Mouse (Mus musculus): ENCODE results near the gene Snrpd3.
"Not testable (repeated sequence)": the region's sequence is repeated elsewhere in the genome, so short reads cannot be mapped to it uniquely, and the experiment has no call there.

Snrpd3 gene

DNA sequence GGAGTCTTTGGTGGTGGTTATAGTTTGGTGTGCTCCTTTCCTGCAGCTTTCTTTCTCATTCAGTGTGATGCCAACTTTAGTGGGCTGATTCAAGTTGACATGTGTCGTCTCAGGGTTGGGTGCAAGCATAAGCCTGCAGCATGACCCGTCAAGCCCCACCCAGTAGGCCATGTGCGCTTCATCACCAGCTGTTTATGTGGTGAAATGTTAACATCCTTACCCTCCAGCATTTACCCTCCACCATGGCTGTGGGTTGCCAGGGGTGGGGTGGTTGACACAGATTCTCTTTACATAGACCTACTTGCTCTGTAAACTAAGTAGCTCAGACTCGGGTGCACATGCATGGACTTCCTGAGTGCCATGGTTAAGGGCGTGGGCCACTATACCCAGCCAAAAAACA, 18.8 kb downstream of the Snrpd3 start:
- no peak for DNase-seq

DNA sequence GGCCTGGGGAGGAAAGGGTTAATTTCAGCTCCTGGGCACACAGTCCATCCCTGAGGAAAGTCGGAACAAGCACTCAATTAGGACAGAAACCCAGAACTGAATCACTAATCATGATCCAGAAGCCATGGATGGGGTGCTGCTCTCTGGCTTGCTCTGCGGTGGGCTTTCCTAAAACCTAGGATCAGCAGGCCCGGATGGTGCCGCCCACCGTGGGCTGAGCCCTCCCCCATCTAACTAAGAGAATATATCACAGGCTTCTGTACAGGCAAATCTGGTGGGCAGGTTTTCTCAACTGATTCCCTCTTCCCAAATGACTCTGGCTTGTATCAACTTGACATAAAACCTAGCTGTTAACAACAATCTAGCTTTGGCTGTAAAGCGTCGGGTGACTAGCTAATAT, 30.6 kb downstream of the Snrpd3 start:
- DNase-seq: no peak

DNA sequence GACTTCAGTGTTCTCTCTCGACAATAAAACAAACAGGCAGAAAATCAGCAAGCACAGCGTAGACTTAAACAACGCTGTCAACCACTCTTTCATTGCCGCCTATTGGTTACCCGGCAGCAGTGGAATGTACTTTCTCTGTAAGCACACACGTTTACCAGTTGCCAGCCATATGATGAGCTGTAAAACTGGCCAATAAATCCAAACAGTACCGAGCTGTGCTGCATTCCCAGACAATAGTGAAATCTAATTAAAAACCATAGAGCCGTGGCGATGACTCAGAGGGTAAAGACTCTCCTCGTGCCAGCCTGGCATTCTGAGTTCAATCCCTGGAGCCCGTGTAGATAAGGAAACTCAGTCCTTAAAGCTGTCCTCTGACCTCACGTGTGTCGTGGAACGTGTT, 31.1 kb downstream of the Snrpd3 start:
- DNase-seq: no peak

DNA sequence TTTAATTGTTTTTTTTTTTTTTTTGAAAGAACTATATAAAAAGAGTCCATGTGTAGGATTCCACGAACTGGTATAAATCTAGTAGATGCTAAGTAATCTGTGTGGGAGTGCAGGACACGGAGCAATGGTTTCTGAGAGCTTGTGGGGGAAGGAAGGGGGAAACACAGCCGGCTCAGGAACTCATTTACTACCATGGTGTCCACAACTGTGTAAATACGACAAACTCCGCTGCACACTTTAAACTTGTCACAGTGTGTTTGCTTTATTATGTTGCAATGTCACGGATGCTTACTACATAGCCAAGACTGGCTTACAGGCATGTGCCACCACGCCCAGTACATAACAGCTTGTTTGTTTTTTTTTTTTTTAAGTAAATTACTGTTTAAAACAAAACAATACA, 32.5 kb downstream of the Snrpd3 start:
- DNase-seq: no peak

DNA sequence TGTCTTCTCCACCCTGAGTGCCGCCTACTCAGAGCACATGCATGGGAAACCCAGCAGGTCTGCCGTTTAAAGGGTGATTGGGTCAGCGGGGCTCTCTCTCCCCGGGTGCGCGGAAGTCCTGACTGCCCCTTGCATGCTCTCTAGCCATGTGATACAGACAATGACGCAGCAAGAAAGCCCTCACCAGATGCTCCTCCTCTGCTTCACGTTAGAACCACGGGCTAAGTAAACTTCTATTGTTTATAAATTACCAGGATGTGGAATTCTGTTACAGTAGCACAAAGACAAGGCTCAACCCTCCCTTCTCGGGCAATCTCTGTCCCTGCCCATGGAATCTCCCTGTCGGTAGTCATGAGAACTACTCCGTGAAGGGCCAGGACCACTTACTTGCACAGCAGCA, 33.8 kb downstream of the Snrpd3 start:
- DNase-seq: no peak

DNA sequence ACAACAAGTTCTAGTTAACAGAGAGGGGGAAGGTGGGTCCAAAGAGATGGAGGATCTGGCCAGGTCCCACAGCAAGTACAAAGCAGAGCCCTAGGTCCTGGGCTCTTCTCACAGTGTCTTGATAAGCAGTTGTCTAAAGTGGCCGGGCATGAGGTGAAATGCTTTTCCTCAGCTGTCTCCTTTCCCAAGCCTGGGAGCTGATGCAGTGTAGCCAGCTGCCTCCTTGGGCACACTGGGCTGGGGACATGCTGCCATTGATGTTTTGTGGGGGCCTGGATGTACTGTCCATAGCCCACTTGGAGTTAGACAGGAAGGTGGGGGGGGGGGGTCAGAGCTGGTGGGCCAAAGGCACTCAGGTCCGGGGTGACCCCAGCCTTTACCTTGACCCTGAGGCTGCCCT, 34.8 kb downstream of the Snrpd3 start:
- no peak for DNase-seq

DNA sequence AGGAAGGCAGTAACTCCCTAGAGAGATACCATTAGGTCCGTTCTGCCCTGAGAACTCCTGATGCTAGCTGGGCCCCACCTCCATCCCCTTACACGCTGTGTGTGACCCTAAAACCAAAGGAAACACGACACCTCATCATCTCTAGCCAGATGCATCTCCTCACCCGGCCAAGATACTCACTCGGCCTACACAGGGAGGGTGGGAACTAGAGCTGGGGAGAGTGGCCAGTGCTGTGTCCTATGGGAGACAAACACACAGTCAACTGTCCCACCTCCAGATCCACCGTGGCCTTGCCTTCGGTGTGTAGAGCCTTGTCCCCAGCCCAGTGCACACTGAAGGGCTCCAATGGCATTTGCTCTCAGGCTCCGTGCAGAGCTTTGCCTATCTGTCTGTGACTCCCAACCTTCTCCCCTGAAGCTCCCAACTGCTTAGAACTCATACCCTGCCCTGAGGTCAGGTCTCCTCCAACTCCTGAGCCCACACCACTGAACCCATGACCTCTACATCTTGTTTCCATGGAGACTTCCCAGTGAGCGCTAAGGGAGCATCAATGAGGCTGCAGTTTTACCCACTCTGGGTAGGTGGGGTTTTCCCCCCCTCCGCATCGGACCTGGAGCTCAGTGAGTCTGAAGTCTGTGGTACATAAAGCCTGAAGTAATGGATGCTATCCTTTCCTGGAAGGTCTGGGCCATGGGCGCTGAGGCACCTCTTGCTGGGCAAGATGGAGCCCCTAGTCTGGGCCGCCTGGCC, 35.5 kb downstream of the Snrpd3 start:
- no peak for DNase-seq

DNA sequence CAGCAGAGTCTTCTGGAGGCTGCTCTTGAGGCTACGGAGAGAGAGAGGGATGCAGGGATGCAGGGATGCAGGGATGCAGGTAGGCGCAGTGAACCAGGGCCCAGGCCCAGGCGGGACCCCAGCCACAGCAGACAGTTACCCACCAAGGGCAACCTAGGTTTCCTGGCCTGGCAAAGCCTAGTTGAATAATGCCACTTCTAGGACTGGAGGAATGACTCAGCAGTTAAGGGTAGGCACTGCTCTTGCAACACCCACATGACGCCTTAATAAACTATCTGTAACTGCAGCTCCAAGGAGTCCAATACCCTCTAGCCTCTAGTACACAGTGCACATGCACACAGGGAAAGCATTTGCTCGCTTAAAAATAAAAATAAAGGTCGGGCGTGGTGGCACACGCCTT, 36.7 kb downstream of the Snrpd3 start:
- DNase-seq: no peak

DNA sequence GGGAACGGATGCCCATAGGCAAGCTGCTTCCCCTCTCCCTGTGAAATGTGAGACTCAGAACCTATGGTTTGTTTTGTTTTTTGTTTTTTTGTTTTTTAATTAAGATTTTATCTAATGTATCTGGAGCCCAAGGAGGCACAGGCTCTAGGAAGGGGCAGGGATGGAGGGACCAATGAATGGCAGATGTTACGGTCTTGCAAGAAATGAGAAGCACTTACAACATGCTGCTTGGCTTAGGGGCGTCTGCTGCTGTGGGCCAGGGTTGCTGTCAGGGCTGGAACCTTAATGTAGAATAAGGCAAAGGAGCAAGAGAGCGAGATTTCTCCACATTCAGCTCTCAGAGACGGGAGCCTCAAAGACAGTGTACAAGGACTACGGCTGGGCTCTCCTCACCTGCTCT, 38.2 kb downstream of the Snrpd3 start:
- DNase-seq: no peak

DNA sequence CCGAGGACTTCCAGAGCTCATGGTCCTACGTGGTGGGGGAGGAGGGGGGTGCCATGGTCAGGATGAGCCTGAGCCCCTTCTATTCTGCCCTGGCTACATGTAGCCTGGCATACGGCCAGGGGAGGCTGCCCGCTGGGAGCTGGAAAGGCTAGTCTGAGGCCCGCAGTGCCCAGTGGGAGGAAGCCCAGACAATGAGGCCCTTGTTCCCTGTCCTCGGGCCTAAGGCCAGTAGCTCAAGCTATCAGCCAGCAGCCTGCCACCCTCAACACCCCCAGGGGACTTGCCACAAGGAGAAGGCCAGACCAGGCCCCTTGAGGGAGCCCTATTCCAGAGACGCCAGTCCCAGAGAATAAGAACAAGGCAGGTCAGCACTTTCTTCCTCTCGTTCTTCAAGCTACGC, 38.7 kb downstream of the Snrpd3 start:
- DNase-seq: no peak

DNA sequence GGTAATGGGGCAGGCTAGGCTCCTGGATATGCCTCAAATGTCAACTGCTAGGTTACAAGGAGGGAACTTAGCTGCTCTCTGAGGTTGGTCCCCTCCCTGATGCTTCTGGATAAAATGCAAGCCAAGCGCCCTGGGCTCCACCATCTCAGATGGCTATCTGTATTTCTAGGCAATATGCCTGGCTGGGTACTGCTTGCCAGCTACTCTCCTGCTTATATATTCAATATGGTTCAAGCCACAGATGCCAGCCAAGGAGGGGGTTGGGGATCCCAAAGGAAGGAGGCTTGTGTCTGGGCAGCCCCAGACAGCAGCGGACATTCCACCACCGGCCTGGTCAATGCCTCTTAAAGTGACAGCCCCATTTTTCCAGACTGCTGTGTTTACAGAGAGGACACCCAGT, 41.2 kb downstream of the Snrpd3 start:
- DNase-seq: peak; percentile 45

DNA sequence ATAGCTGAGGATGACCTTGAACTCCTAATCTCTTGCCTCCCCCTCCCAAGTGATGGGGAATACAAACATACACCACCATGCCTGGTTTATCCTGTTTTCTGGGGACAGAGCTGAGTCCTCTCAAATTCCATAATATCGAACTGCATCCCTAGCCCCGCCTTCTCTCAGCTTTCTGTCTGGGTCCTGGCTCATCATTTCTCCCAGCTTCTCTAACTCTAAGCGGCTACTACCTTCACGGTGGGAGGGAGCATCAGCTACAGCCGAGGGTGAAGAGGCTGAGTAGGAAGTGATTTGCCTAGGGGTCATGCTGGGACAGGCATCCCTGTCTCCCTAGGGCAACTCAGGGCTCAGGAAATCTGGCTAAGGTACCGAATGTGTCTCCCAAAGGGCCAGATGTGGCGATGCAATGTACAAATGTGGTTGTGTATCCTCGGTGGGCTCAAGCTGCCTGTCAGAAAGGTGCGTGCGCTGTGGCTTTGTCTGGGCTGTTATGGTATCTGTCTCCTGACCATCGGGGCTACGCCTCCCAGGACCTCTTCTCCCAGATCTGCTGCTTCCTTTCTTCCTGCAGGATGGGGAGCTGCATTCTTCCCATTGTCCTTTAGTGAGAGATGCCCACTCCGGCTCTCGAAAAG, 41.8 kb downstream of the Snrpd3 start:
- DNase-seq: no peak

DNA sequence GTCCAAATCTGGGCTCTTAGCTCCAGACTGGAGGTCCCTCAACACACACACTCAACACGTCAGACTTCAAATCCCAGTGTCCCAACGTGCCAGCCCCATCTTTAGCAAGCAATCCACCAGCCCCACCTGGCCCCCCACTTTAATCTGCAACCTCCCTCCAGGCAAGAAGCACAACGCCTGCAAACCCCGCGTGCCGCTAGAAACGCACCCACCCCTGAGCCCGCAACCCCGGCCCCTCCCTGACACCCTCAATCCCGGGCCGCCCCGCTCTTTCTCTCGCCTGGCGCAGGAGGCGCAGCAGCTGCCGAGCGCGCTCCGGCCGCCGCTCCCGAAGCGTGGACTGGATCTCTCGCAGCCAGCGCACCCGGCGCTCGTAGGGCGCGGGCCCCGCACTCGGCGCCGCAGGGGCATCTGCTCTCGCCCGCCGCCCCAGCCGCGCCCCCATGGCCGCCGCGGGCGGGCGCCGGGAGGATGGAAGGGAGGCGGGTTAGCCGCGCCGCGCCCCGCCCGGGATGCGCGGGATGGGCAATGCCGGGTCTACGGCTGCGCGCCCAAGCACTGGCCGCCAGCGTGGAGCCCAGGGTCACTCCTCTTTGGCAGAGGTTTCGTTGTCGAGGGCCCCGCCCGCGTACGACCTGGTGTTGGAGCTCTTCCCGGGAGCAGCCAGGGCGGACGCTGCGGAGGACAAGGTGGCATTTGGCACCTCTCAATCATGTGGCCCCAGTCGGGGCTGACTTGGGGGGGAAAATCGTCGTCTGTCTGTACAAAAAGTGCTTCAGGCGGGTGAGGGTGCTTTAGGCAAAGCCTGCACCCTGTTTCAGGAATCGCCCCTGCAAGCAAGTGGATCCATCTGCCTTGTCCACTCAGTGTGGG, 42.6 kb downstream of the Snrpd3 start, which contains the start of gene Lrrc75b:
Gene Lrrc75b (minus strand): TSS at position 655 of the 873 bp plus-strand sequence.
- DNase-seq: peak; percentile 74

DNA sequence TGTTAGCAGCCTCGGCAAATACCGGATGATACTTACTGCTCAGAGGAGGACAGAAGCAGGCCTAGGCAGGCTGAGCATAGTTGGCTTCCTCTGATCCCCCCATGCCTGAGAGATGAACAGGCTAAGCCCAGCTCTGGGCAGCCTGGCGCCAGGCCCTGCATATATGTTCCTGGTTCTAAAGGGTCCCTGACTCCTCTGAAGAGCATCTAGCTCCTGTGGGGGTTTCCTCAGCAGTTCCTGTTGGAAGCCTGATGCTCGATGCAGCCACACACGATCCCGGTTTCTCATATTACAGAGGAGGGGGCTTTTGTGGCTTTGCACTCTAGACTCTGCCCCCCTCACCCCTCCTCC, 43.2 kb downstream of the Snrpd3 start:
- no peak for DNase-seq

DNA sequence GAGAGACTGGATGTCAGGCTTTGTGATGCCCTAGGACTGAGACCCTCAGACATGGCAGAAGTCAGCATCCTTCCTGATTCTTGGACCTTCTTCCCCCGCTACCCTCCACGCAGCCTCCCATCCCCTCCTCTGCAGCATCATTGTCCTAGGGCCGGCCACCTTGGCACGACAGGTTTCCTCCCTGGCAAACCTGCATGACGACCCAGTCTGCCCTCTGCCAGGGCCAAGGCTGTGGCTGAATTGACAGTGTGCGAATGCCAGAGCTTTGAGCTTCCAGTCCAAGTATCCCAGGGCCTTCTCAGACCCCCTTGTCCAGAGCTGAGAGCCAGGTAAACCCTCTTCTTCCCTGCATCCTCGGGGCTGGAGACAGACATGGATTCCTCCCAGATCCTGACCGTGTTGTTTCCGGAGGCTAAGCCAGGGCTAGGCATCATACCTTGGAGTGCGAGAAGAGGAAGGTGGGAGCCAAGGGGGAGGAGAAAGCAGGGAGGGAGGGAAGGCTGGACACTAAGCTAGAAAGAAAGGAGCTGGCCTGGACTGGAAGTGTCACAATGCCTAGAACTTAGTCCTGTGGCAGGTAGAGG, 43.8 kb downstream of the Snrpd3 start, which contains the start of gene Ggt1:
Gene Ggt1 (plus strand): TSS at position 534 of the 584 bp plus-strand sequence.
- DNase-seq: no peak

DNA sequence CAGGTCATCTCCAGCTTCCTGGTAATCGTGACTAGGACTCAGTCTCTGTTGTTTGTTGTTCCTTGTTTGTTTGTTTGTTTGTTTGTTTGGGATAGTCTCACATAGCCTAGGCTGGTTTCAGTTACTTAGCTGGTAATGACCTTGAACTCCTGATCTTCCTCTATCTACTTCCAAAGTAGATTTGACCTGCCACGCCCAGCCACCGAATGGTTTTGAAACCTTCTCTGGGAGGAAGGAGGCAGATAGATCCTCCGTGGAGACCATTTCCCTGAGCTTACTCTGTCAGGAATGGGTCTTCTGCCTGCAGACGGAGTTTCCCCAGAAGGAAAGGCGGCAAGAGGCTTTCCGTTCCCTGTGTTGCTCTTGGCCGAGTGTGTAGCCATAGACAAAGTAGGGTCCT, 45.2 kb downstream of the Snrpd3 start:
- DNase-seq: no peak

DNA sequence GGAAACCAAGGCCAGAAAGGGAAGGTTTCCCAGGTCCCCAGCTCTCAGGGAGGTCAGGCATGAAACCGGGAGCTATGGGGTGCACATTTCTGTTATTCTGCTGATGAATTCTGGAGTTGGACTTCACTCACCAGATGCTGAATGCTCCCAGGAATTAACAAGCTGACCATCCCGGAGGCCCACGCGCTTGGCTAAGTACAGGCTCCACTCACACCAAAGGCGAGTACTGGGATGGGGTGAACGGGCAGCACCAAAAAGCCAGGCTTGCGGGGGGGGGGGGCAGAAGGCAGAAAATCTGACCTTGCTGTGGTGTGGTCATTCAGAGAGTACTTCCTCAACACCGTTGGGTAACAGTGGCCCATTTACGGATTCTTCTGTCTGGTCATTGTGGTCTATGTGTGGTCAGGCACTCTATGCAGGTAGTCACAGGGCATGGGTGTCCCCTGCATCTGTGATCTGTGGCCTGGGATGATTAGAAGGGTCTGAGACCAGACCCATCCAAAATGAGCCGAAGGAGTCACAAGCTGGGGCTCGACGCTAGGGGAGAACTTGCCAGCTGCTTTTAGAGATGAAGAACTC, 47.4 kb downstream of the Snrpd3 start:
- DNase-seq: no peak

DNA sequence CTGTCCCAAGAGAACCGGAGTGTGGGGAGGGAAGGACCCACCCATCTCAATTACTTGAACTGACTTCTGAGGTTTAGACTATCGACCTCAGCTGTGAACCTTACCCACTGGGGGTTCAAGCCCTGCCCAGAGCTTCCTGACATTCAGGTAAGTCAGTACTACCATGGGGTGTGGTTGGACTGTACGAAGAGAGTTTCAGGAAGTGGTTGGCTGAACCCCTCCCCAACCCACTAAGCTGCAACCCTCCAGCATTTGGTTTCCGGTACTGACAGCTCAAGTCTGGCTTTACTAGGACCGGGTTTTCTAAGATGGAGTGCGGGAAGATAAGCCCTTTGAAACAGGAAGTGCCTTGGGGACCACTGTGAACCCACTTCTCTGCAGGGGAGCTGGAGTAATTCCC, 48.1 kb downstream of the Snrpd3 start:
- no peak for DNase-seq

DNA sequence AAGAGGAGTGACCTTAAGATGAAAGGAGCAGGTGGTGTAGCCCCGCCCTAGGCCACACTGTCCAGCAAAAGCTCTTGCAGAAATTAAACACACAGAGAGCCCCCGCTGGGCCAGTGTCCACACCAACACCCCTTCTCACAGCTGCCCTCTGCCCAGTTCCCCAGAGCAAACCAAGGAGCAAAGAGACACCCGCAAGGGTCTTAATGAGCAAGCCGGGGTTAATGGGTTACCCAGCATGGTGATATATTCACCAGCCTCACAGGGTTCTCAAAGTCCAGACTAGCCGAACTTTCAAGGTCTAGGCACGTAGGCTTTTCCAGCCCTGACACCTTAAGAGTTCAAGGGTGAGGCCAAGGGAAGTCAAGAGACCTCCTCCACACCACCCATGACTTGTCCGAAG, 48.6 kb downstream of the Snrpd3 start:
- peak; percentile 98 for DNase-seq

DNA sequence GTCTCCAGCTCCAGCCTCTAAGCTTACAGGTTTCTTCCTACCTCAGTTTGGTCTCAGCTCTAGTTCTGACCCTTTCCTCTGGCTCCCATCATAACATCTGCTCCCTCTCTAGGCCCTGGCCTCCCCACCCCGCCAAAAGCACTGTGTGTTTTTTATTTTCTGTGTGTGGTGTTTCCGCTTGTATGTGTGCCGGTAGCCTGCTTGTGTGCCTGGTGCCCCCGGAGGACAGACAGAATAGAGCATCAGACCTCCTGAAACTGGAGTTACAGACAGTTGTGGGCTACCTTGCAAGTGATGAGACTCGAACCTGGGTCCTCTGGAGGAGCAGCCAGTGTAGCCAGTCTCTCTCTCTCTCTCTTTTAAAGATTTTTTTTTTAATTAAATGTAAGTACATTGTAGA, 49.0 kb downstream of the Snrpd3 start:
- DNase-seq: no peak

DNA sequence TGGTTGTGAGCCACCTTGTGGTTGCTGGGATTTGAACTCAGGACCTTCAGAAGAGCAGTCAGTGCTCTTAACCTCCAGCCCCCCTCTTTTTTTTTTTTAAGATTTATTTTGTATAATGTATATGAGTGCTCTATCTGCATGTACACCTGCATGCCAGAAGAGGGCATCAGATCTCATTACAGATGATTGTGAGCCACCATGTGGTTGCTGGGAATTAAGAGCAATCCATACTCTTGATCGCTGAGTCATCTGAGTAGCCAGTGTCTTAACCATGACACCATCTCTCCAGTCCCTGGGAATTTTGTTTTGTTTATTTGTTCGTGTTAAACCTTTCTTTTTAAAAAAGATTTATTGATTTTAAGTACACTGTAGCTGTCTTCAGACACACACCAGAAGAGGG, 49.4 kb downstream of the Snrpd3 start:
- not testable (repeated sequence) for DNase-seq

DNA sequence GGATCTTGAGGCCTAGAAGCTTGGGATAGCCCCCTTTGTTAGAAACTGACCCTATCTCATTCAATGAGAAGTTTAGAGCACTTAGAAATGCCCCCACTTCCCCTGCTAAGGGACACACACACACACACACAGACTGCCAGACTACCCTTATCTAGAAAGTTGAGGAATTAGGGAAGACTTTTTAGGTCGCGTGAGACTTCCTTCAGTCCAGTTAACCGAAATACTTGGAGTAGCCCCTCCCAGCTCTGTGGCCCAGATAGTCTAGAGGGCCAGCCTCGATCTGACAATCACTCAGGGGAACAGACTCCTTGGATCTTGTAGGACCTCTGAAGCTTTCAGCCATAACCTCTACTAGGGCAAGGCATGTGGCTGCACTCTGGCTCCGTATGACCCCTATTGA, 50.7 kb downstream of the Snrpd3 start:
- no peak for DNase-seq

DNA sequence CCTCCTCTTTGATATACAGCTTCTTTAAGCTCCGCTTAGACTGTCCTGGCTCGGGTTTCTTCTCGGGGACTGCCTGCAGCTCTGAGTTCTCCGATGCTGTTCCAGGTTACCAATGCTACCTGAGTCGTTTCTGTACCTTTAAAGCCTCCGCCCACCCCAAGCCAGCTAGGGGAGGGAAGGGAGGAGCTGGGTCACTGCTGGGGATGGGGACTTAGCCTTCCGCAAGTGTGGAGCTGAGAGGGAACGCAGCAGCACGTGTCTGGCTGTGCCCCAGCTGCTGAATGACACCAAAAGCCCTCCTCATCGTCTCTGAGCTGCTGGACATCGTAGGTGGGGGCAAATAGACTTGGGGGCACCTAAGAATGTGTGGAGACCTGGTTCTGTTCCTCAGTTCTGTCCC, 51.1 kb downstream of the Snrpd3 start:
- DNase-seq: peak; percentile 82

Measured in kidney, adult 9 months (tissue).